Mouse (Mus musculus): ENCODE measurements around the gene Ppp1r15a.
"Not testable (repeated sequence)": the region's sequence is repeated elsewhere in the genome, so short reads cannot be mapped to it uniquely, and the experiment has no call there.

Gene Ppp1r15a

GRCm38 (mm10) chr7:45551512-45551883 lies 25.4 kb upstream of the Ppp1r15a start:
- DNase-seq (ENCODE audit: low read depth, low spot score): no peak

- DNase-seq (ENCODE audit: low read depth, low spot score): no peak
Measured at GRCm38 (mm10) chr7:45550821-45551511, 24.9 kb upstream of the Ppp1r15a start.

- DNase-seq (ENCODE audit: low read depth, low spot score): no peak
Measured at GRCm38 (mm10) chr7:45549641-45550436, 23.8 kb upstream of the Ppp1r15a start.

- no peak for DNase-seq (ENCODE audit: low read depth, low spot score)
Measured at GRCm38 (mm10) chr7:45544525-45544924, 18.5 kb upstream of the Ppp1r15a start.

GRCm38 (mm10) chr7:45540213-45540612 lies 14.1 kb upstream of the Ppp1r15a start:
- no peak for DNase-seq (ENCODE audit: low read depth, low spot score)

- no peak for DNase-seq (ENCODE audit: low read depth, low spot score)
Measured at GRCm38 (mm10) chr7:45539095-45539494, 13.0 kb upstream of the Ppp1r15a start.

GRCm38 (mm10) chr7:45538163-45539041 lies 12.3 kb upstream of the Ppp1r15a start:
- peak; percentile 52 for DNase-seq (ENCODE audit: low read depth, low spot score)

- no peak for DNase-seq (ENCODE audit: low read depth, low spot score)
Measured at GRCm38 (mm10) chr7:45537602-45538001, 11.5 kb upstream of the Ppp1r15a start.

GRCm38 (mm10) chr7:45535676-45536075 lies 9.6 kb upstream of the Ppp1r15a start:
- no peak for DNase-seq (ENCODE audit: low read depth, low spot score)

GRCm38 (mm10) chr7:45530643-45531042 lies 4.6 kb upstream of the Ppp1r15a start:
- no peak for DNase-seq (ENCODE audit: low read depth, low spot score)

- no peak for DNase-seq (ENCODE audit: low read depth, low spot score)
Measured at GRCm38 (mm10) chr7:45529461-45529860, 3.4 kb upstream of the Ppp1r15a start.

- DNase-seq (ENCODE audit: low read depth, low spot score): not testable (repeated sequence)
Measured at GRCm38 (mm10) chr7:45527169-45527568, 1.1 kb upstream of the Ppp1r15a start.

- no peak for DNase-seq (ENCODE audit: low read depth, low spot score)
Measured at GRCm38 (mm10) chr7:45526474-45527120, 529 bp upstream of the Ppp1r15a start.

- DNase-seq (ENCODE audit: low read depth, low spot score): no peak
Measured at GRCm38 (mm10) chr7:45524841-45525621, 1.0 kb downstream of the Ppp1r15a start.

- DNase-seq (ENCODE audit: low read depth, low spot score): no peak
Measured at GRCm38 (mm10) chr7:45523678-45524170, 2.3 kb downstream of the Ppp1r15a start.

GRCm38 (mm10) chr7:45522957-45523676 lies 3.0 kb downstream of the Ppp1r15a start:
- no peak for DNase-seq (ENCODE audit: low read depth, low spot score)

GRCm38 (mm10) chr7:45522194-45522752 lies 3.8 kb downstream of the Ppp1r15a start:
- DNase-seq (ENCODE audit: low read depth, low spot score): no peak

- peak; percentile 89 for DNase-seq (ENCODE audit: low read depth, low spot score)
Measured at GRCm38 (mm10) chr7:45521728-45522184, 4.3 kb downstream of the Ppp1r15a start.

- no peak for DNase-seq (ENCODE audit: low read depth, low spot score)
Measured at GRCm38 (mm10) chr7:45520605-45521004, 5.5 kb downstream of the Ppp1r15a start.
